Mouse (Mus musculus) lung, embryonic 14.5 days (tissue): ENCODE measurements around the gene Fbln1. TPM values are rescaled to one million over a fixed set of nuclear protein-coding genes. Genes with fewer than 3 reads are reported as not detected.

Experiments
- ATAC-seq: fragments of 200-750 bp; cut with Nextera tagmentation; 2 replicates; pipeline ENCODE4 v1.8.0; 2017; ENCODE audit warnings: mild to moderate bottlenecking, moderate TSS enrichment, moderate library complexity; ENCODE audit not compliant: insufficient read depth
- DNase-seq: peaks from one replicate; pipeline ENCODE4 v3.0.0-alpha.2; 2015
- H3K27ac ChIP-seq: fragments of 300-500 bp; sonication (generic); 2 replicates; pipeline ENCODE4 v1.5.1; 2014; ENCODE audit warnings: low read depth, mild to moderate bottlenecking, moderate library complexity
- H3K27me3 ChIP-seq: fragments of 300-500 bp; sonication (generic); 2 replicates; pipeline ENCODE4 v1.6.1; 2014; ENCODE audit warnings: low read length, control low read depth; ENCODE audit not compliant: insufficient read depth
- H3K36me3 ChIP-seq: fragments of 300-500 bp; sonication (generic); 2 replicates; pipeline ENCODE4 v1.6.1; 2014; ENCODE audit warnings: control low read depth; ENCODE audit not compliant: insufficient read depth
- H3K4me1 ChIP-seq: fragments of 300-500 bp; sonication (generic); 2 replicates; pipeline ENCODE4 v1.6.1; 2014; ENCODE audit warnings: antibody characterized with exemption, control low read depth; ENCODE audit not compliant: insufficient read depth
- H3K4me2 ChIP-seq: fragments of 300-500 bp; sonication (generic); 2 replicates; pipeline ENCODE4 v1.6.1; 2014; ENCODE audit warnings: mild to moderate bottlenecking
- H3K4me3 ChIP-seq: fragments of 300-500 bp; sonication (generic); 2 replicates; pipeline ENCODE4 v1.5.1; 2014; ENCODE audit warnings: low read depth, low read length
- H3K9ac ChIP-seq: fragments of 300-500 bp; sonication (generic); 2 replicates; pipeline ENCODE4 v1.6.1; 2014
- H3K9me3 ChIP-seq: fragments of 300-500 bp; sonication (generic); 2 replicates; pipeline ENCODE4 v1.6.1; 2016; ENCODE audit warnings: low read depth, low read length, control low read depth
- CTCF ChIP-seq: IDR thresholded peaks from 2 replicates; pipeline ENCODE4 v1.5.1; 2016; ENCODE audit warnings: antibody characterized with exemption, low read depth
- WGBS: fragments of 180-500 bp; shearing (Covaris S2); extraction: QIAGEN DNeasy Blood & Tissue Kit; methylation state at CpG from one replicate; pipeline ENCODE4 v1.1.7; 2014; 5-methylcytosine and 5-hydroxymethylcytosine counted together
- polyA plus RNA-seq: library from polyadenylated mRNA; unstranded; fragments of >200 nt; fragmentation: Nextera tagmentation; extraction: Ambion mirVana; gene quantifications from 2 replicates; pipeline ENCODE4 v1.2.1, GENCODE M21; 2014

Fbln1 gene
- polyA plus RNA-seq, 1 experiment from 2014 or later: 302 TPM

- H3K27ac ChIP-seq: no peak overlapping the region
- H3K4me1 ChIP-seq: no peaks in the 10 kb centered on the region
- no peak overlapping the region for H3K9ac ChIP-seq
- no peak overlapping the region for H3K4me2 ChIP-seq
- WGBS: 61% methylated on average over 6 of the region's 6 CpGs
- TF ChIP-seq CTCF: no peak
- ATAC-seq: no peak
- no peaks in the 10 kb centered on the region for H3K27me3 ChIP-seq
- H3K4me3 ChIP-seq: no peak overlapping the region
- H3K9me3 ChIP-seq: no peaks in the 10 kb centered on the region
- H3K36me3 ChIP-seq: peaks cover 91% of the 10 kb centered on the region
- no peak for DNase-seq
These were observed 41.2 kb downstream of the Fbln1 start for GRCm38 (mm10) chr15:85246936-85247335.

- H3K4me1 ChIP-seq: no peaks in the 10 kb centered on the region
- no peak overlapping the region for H3K4me3 ChIP-seq
- H3K9me3 ChIP-seq: no peaks in the 10 kb centered on the region
- WGBS: 82% methylated on average over 5 of the region's 5 CpGs
- ATAC-seq (no peak), DNase-seq (no peak)
- no peak overlapping the region for H3K27ac ChIP-seq
- no peak overlapping the region for H3K4me2 ChIP-seq
- peaks cover 91% of the 10 kb centered on the region for H3K36me3 ChIP-seq
- no peak for TF ChIP-seq CTCF
- H3K27me3 ChIP-seq: no peaks in the 10 kb centered on the region
- H3K9ac ChIP-seq: no peak overlapping the region
These were observed 42.6 kb downstream of the Fbln1 start for GRCm38 (mm10) chr15:85248311-85248710.

GRCm38 (mm10) chr15:85249252-85249651 lies 43.5 kb downstream of the Fbln1 start:
- TF ChIP-seq CTCF: peak; percentile 96
- H3K27ac ChIP-seq: no peak overlapping the region
- no peaks in the 10 kb centered on the region for H3K4me1 ChIP-seq
- H3K9ac ChIP-seq: no peak overlapping the region
- peaks cover 91% of the 10 kb centered on the region for H3K36me3 ChIP-seq
- H3K9me3 ChIP-seq: no peaks in the 10 kb centered on the region
- H3K4me2 ChIP-seq: no peak overlapping the region
- ATAC-seq (no peak), DNase-seq (peak; percentile 85)
- 55% methylated on average over 5 of the region's 5 CpGs for WGBS
- no peak overlapping the region for H3K4me3 ChIP-seq
- no peaks in the 10 kb centered on the region for H3K27me3 ChIP-seq

GRCm38 (mm10) chr15:85250436-85250835 lies 44.7 kb downstream of the Fbln1 start:
- 75% methylated on average over 2 of the region's 2 CpGs for WGBS
- Histone ChIP-seq H3K4me2 (no peak overlapping the region), H3K27ac (no peak overlapping the region), H3K9ac (no peak overlapping the region), H3K4me1 (no peaks in the 10 kb centered on the region), H3K36me3 (peaks cover 89% of the 10 kb centered on the region), H3K4me3 (no peak overlapping the region), H3K27me3 (no peaks in the 10 kb centered on the region), H3K9me3 (no peaks in the 10 kb centered on the region)
- no peak for ATAC-seq
- TF ChIP-seq CTCF: no peak
- DNase-seq: no peak

- Histone ChIP-seq H3K4me2 (no peak overlapping the region), H3K27me3 (no peaks in the 10 kb centered on the region), H3K9ac (no peak overlapping the region), H3K4me3 (no peak overlapping the region), H3K4me1 (no peaks in the 10 kb centered on the region), H3K36me3 (peaks cover 72% of the 10 kb centered on the region), H3K27ac (no peak overlapping the region), H3K9me3 (no peaks in the 10 kb centered on the region)
- no peak for TF ChIP-seq CTCF
- 91% methylated on average over 6 of the region's 6 CpGs for WGBS
- DNase-seq: no peak
- ATAC-seq: no peak
These were observed 46.7 kb downstream of the Fbln1 start for GRCm38 (mm10) chr15:85252476-85252875.

- no peak overlapping the region for H3K4me2 ChIP-seq
- H3K27ac ChIP-seq: no peak overlapping the region
- no peak overlapping the region for H3K9ac ChIP-seq
- H3K36me3 ChIP-seq: peaks cover 44% of the 10 kb centered on the region
- ATAC-seq (0 out of 2 replicates have a peak, but pooled peaks have one; percentile 47), DNase-seq (peak; percentile 80)
- no peaks in the 10 kb centered on the region for H3K27me3 ChIP-seq
- TF ChIP-seq CTCF: peak; percentile 65
- peaks cover 7% of the 10 kb centered on the region for H3K9me3 ChIP-seq
- no peak overlapping the region for H3K4me3 ChIP-seq
- WGBS: 65% methylated on average over 6 of the region's 6 CpGs
- no peaks in the 10 kb centered on the region for H3K4me1 ChIP-seq
These were observed 52.2 kb downstream of the Fbln1 start for GRCm38 (mm10) chr15:85257775-85258429.

GRCm38 (mm10) chr15:85262805-85263204 lies 57.1 kb downstream of the Fbln1 start:
- DNase-seq: no peak
- H3K9ac ChIP-seq: no peak overlapping the region
- TF ChIP-seq CTCF: no peak
- no peaks in the 10 kb centered on the region for H3K4me1 ChIP-seq
- peaks cover 40% of the 10 kb centered on the region for H3K36me3 ChIP-seq
- no peaks in the 10 kb centered on the region for H3K27me3 ChIP-seq
- H3K9me3 ChIP-seq: peaks cover 7% of the 10 kb centered on the region
- ATAC-seq: no peak
- no peak overlapping the region for H3K4me2 ChIP-seq
- no peak overlapping the region for H3K4me3 ChIP-seq
- WGBS: 76% methylated on average over 5 of the region's 5 CpGs
- H3K27ac ChIP-seq: no peak overlapping the region
